Mouse (Mus musculus) liver, embryonic 15.5 days (tissue): Measurements from ENCODE around the gene S100a3. TPM values are rescaled to one million over a fixed set of nuclear protein-coding genes. Genes with fewer than 3 reads are reported as not detected.
A peak's percentile ranks its signal among the peaks of the same experiment; 100 is the strongest.

Experiments used
- ATAC-seq: fragments of 200-750 bp; cut with Nextera tagmentation; 2 replicates; pipeline ENCODE4 v1.8.0; 2017; ENCODE audit warnings: moderate number of reproducible peaks, mild to moderate bottlenecking, moderate library complexity; ENCODE audit not compliant: insufficient read depth
- H3K27ac ChIP-seq: fragments of 300-500 bp; sonication (generic); replicated peaks from 2 replicates; pipeline ENCODE4 v1.5.1; 2015; ENCODE audit warnings: mild to moderate bottlenecking, inconsistent platforms
- H3K27me3 ChIP-seq: fragments of 300-500 bp; sonication (generic); 2 replicates; pipeline ENCODE4 v1.6.1; 2015; ENCODE audit warnings: mild to moderate bottlenecking, inconsistent platforms
- H3K36me3 ChIP-seq: fragments of 300-500 bp; sonication (generic); replicated peaks from 2 replicates; pipeline ENCODE4 v1.6.1; 2015; ENCODE audit warnings: moderate library complexity, mild to moderate bottlenecking, inconsistent platforms
- H3K4me1 ChIP-seq: fragments of 300-500 bp; sonication (generic); replicated peaks from 2 replicates; pipeline ENCODE4 v1.6.1; 2015; ENCODE audit warnings: inconsistent platforms
- H3K4me2 ChIP-seq: fragments of 300-500 bp; sonication (generic); 2 replicates; pipeline ENCODE4 v1.6.1; 2015; ENCODE audit warnings: moderate library complexity, mild to moderate bottlenecking, inconsistent platforms
- H3K4me3 ChIP-seq: fragments of 300-500 bp; sonication (generic); replicated peaks from 2 replicates; pipeline ENCODE4 v1.5.1; 2015; ENCODE audit warnings: mild to moderate bottlenecking, inconsistent platforms
- H3K9ac ChIP-seq: fragments of 300-500 bp; sonication (generic); 2 replicates; pipeline ENCODE4 v1.6.1; 2015; ENCODE audit warnings: moderate library complexity, mild to moderate bottlenecking, inconsistent platforms
- H3K9me3 ChIP-seq: fragments of 300-500 bp; sonication (generic); replicated peaks from 2 replicates; pipeline ENCODE4 v1.6.1; 2016; ENCODE audit warnings: inconsistent platforms
- WGBS: fragments of 180-500 bp; shearing (Covaris S2); methylation state at CpG from one replicate; pipeline ENCODE4 v1.1.7; 2015; ENCODE audit warnings: mixed read lengths; ENCODE audit not compliant: insufficient replicate concordance; 5-methylcytosine and 5-hydroxymethylcytosine counted together
- polyA plus RNA-seq: library from polyadenylated mRNA; unstranded; fragments of >200 nt; fragmentation: Nextera tagmentation; extraction: Ambion mirVana; gene quantifications from 2 replicates; pipeline ENCODE4 v1.2.1, GENCODE M21; 2015

S100a3 gene
- polyA plus RNA-seq, 1 experiment from 2014 or later, result not detected

DNA sequence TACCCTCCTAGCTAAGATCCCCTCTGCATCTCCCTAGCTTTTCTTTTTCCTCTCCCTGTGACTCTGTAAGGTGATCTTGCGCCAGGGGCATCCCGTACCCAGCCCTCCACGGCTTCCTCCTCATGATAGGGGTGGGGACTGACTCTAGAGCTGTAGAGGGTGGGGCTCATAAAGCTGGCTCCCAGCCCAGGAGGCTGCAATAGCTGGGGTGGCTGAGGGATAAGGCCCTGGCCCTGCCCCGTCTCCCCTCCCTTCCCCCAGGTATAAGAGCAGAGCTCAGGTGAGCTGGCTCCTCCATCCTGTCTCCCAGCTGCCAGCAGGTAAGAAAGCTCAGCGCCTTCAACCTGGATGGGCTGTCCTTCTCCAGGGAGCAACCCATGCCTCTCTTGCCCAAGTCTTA lies 33.8 kb upstream of the S100a3 start, which contains the start of gene S100a14:
Gene S100a14 (plus strand): TSS at position 277 of the 400 bp plus-strand sequence.
- 47% methylated on average over 5 of the region's 5 CpGs for WGBS
- no peaks in the 10 kb centered on the region for H3K36me3 ChIP-seq
- 0 out of 2 replicates have a peak, but pooled peaks cover 5% of the 10 kb centered on the region for H3K27me3 ChIP-seq
- no peak within 1 kb of the TSS for H3K9ac ChIP-seq
- peak; percentile 15; the same call in 1 of the 2 replicates for ATAC-seq
- no peak within 1 kb of the TSS for H3K4me2 ChIP-seq
- no peaks in the 10 kb centered on the region for H3K9me3 ChIP-seq
- no peak within 1 kb of the TSS for H3K4me3 ChIP-seq
- H3K4me1 ChIP-seq, result no peaks in the 10 kb centered on the region
- H3K27ac ChIP-seq, result no peak within 1 kb of the TSS

DNA sequence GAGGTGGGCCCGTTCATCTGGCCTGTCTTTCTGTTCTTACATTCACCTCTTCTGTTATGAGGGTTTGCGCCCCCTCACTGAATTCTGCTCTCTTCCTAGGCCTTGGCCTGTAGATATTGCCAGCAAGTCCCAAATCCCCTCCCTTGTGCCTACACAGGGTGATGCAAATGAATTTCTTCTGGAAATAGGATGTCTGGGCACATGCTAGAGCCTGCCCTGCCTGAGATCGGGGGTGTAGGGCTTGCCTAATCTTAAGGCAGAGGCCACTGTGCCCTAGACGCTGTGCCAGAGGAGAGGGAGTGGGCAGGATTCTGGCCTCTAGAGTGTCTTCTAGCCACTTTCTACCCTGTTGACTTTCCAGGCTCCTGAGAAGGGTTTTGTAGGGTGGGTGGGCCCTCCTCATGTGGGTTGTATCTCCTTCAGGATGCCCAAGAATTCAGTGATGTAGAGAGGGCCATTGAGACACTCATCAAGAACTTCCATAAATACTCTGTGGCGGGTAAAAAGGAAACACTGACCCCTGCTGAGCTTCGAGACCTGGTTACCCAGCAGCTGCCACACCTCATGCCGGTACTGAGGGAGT lies 33.0 kb upstream of the S100a3 start:
- WGBS, result 74% methylated on average over 7 of the region's 7 CpGs
- Histone ChIP-seq H3K4me2 (no peak overlapping the region), H3K27ac (no peak overlapping the region), H3K4me1 (no peaks in the 10 kb centered on the region), H3K27me3 (0 out of 2 replicates have a peak, but pooled peaks cover 5% of the 10 kb centered on the region), H3K9me3 (no peaks in the 10 kb centered on the region), H3K4me3 (no peak overlapping the region), H3K9ac (no peak overlapping the region), H3K36me3 (no peaks in the 10 kb centered on the region)
- no peak for ATAC-seq

DNA sequence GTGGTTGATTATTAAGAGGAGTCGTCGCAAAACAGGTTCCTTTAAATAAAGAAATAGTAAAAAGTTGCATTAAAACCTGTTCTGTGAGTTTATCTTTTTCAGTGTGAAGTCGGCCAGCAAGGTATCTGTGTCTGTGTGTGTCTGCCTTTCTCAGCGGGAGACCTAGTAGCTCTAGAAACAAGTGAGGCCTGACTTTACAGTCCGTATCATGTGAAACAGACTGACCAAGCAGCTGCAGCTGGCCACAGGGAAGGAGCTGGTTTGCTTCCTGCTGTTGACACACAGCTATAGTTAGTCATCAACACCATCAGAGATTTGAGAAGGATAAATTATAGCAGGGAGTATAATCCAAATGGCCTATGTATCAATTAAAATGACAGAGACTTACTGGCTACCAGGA lies 28.7 kb upstream of the S100a3 start:
- Histone ChIP-seq H3K27me3 (0 out of 2 replicates have a peak, but pooled peaks cover 5% of the 10 kb centered on the region), H3K9me3 (no peaks in the 10 kb centered on the region), H3K27ac (no peak overlapping the region), H3K9ac (no peak overlapping the region), H3K4me3 (no peak overlapping the region), H3K4me1 (no peaks in the 10 kb centered on the region), H3K4me2 (no peak overlapping the region), H3K36me3 (no peaks in the 10 kb centered on the region)
- 62% methylated on average over 5 of the region's 5 CpGs for WGBS
- no peak for ATAC-seq

DNA sequence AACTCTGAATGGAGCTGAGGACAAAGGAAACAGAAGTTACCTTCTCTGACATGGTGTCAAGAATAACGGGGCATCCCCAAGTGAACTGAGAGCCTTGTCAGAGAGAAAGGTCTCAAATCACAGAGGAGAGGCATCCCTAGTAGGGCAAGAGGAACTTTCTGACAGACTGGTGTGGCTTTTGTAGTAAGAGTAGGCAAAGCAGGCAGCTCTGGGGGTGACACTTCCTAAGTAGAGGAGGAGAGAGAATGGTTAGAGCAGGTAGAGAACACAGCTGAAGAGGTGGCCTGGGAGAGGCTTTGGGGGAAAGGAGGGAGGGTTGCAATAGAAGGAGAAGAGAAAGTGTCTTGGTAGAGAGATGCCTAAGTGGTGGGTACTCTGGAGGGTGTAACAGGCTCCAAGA lies 24.9 kb upstream of the S100a3 start:
- Histone ChIP-seq H3K4me1 (no peaks in the 10 kb centered on the region), H3K27ac (no peak overlapping the region), H3K9ac (no peak overlapping the region), H3K4me2 (no peak overlapping the region), H3K27me3 (no peaks in the 10 kb centered on the region), H3K4me3 (no peak overlapping the region), H3K36me3 (no peaks in the 10 kb centered on the region), H3K9me3 (no peaks in the 10 kb centered on the region)
- no peak for ATAC-seq
- WGBS, result 61% methylated on average over 1 of the region's 1 CpGs

DNA sequence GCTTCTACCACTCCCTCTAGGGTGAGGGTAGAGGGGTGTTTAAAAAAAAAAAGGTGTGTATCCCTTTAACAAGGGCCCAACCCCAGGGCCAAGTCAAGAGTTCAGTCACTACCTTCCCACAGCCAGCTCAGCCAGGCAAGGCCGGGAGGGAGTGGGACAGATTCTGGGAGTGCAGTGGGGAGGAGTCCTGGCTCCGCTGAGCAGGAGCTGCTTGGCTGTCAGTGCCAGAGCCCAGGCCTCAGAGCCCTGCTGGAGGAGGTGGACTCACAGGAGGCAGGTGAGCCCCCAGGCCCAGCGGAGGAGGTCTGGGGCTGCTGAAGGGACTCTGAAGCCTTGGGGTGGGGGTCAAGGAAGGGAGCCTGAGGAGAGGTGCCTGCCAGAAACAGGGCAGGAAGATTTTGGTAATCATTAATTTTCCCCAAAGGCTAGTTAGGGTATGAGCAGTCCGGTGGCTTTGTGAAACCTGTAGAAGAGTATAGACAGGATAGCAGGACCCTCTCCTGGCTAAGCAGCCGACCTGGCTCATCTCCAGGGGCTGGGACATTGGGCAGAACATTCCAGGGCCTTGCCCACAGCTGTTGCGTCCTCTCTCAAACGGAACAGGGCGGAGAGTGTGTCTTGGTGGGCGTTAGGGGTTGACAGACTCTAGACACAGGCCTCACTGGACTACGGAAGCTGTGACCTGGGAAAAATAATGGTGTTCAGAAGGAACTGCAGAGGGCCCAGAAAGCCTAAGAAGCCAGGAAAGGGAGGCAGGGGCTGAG lies 23.1 kb upstream of the S100a3 start, which contains the start of gene S100a16:
Gene S100a16 (plus strand): TSS at position 114 of the 764 bp plus-strand sequence.
- ATAC-seq, result peak; percentile 71
- peak within 1 kb of the TSS; percentile 49; the same call in 1 of the 2 replicates for H3K27ac ChIP-seq
- no peaks in the 10 kb centered on the region for H3K36me3 ChIP-seq
- H3K9ac ChIP-seq, result peak within 1 kb of the TSS; percentile 25; the same call in 1 of the 2 replicates
- H3K4me2 ChIP-seq, result peak within 1 kb of the TSS; percentile 48
- H3K27me3 ChIP-seq, result no peaks in the 10 kb centered on the region
- peak within 1 kb of the TSS; percentile 30 for H3K4me3 ChIP-seq
- 45% methylated on average over 10 of the region's 10 CpGs for WGBS
- H3K4me1 ChIP-seq, result no peaks in the 10 kb centered on the region
- no peaks in the 10 kb centered on the region for H3K9me3 ChIP-seq

DNA sequence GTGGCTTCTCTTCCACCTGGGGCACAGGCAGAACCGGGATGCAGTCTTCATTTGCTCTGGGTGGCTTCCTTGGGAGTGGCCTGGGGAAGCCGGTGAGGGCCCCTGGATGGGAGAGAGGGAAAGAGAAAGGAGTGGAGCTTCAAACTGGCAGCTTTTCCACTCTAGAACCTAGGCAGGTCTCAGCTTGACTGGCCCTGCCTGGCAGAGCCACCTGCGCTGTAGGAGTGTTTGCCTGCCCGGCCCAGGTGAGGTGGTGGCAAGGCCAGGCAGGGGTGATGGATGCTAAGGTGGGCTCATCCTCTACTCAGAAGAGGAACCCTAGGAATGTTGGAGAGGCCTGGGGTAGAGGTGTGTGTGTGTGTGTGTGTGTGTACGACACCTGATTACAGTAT lies 22.5 kb upstream of the S100a3 start:
- no peaks in the 10 kb centered on the region for H3K9me3 ChIP-seq
- H3K27me3 ChIP-seq, result no peaks in the 10 kb centered on the region
- peak overlapping the region; percentile 30 for H3K4me3 ChIP-seq
- peak overlapping the region; percentile 6; the same call in 1 of the 2 replicates for H3K27ac ChIP-seq
- peak overlapping the region; percentile 48 for H3K4me2 ChIP-seq
- WGBS, result 61% methylated on average over 5 of the region's 5 CpGs
- peak overlapping the region; percentile 25; the same call in 1 of the 2 replicates for H3K9ac ChIP-seq
- ATAC-seq, result no peak
- no peaks in the 10 kb centered on the region for H3K4me1 ChIP-seq
- H3K36me3 ChIP-seq, result no peaks in the 10 kb centered on the region

DNA sequence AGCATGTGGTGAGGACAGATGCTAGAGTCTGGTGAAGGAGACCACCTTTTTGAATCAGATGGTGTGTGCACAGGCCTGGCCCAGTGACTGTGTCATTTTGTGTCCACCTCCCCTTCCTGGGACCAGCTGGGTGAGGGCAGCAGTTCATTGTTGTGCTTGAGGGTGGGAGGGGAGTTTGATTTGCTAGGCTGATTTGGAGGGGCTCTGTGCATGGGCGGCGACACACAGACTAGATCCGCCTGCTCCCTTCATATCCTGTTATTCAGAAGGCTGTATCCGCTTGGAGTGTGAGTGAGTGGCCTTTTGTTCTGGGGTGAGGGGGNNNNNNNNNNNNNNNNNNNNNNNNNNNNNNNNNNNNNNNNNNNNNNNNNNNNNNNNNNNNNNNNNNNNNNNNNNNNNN lies 19.5 kb upstream of the S100a3 start:
- Histone ChIP-seq H3K4me2 (no peak overlapping the region), H3K9ac (no peak overlapping the region), H3K4me1 (no peaks in the 10 kb centered on the region), H3K9me3 (no peaks in the 10 kb centered on the region), H3K27me3 (no peaks in the 10 kb centered on the region), H3K27ac (no peak overlapping the region), H3K36me3 (no peaks in the 10 kb centered on the region), H3K4me3 (no peak overlapping the region)
- 60% methylated on average over 4 of the region's 4 CpGs for WGBS
- ATAC-seq, result 0 out of 2 replicates have a peak, but pooled peaks have one; percentile 35

DNA sequence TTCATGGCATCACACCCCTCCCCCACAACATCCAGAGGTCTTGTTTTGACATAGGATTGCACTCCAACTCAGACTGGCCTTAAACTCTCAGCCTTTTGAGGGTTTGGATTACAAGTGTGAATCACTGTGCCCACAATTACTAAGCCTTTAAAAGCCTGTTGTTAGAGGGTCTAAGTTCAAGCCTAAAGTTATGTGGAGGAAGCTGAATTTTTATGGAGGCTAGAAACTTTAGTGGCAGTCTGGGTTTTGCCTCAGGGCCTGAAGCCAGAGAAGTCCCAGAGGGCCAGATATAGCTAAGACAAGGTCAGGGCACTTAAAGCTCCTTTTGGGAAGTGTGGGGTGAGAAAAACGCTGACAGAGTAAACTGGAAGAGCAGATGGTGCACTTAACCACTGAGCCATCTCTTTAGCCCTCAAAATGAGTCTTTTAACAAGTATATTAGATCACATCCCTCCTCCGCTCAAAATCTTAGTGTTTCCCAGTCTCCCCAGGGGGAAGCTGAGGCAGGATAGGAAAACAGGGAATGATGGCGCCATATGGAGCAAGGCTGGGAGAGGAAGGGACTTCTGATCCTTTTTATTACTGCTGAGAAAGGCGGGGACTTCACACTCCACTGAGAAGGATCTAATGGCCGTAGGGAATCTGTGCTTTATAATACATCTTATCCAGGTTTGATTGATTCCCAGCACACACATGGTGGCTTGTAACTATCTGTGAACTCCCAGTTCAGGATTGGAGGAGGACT lies 10.5 kb upstream of the S100a3 start:
- no peak overlapping the region for H3K27ac ChIP-seq
- 54% methylated on average over 5 of the region's 5 CpGs for WGBS
- H3K4me1 ChIP-seq, result no peaks in the 10 kb centered on the region
- no peaks in the 10 kb centered on the region for H3K27me3 ChIP-seq
- no peaks in the 10 kb centered on the region for H3K36me3 ChIP-seq
- no peak for ATAC-seq
- no peak overlapping the region for H3K9ac ChIP-seq
- no peak overlapping the region for H3K4me3 ChIP-seq
- H3K4me2 ChIP-seq, result no peak overlapping the region
- no peaks in the 10 kb centered on the region for H3K9me3 ChIP-seq

DNA sequence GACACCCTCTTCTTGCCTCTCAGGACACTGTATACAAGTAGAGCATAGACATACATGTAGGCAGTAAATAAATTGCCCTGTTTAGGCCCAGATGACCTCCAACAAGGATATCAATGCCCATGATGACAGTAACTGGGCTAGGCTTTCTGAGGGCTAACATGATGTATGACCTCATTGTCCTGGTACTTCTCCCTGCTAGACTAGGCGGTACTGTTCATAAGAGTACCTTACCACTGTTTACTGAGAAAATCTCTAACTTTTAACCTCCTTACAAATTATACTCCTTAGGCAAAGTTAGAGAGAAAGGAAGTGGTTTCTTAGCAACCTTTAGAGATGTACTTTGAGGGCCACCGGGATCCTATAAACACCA lies 10.0 kb upstream of the S100a3 start:
- ATAC-seq, result no peak
- Histone ChIP-seq H3K4me3 (no peak overlapping the region), H3K9me3 (no peaks in the 10 kb centered on the region), H3K27ac (no peak overlapping the region), H3K27me3 (no peaks in the 10 kb centered on the region), H3K36me3 (no peaks in the 10 kb centered on the region), H3K9ac (no peak overlapping the region), H3K4me1 (no peaks in the 10 kb centered on the region), H3K4me2 (no peak overlapping the region)
- 66% methylated on average over 2 of the region's 2 CpGs for WGBS

DNA sequence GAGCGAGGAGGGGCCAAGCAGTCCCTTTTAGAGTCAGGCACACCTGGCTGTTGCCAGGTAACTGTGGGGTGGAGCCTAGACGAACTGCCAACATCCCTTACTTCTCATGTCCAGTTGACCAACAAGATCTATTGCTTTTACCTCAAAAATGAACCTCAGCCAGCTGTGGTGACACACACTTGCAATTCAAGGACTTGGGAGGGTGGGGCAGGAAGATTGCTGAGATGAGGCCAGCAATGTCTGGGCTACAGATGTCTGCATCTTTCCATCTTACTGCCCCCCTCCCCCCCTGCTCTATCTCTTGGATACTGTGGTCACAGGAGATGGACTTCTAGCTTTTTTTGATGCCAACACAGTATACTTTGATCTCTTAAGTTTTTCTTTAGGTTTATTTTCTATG lies 8.1 kb upstream of the S100a3 start:
- Histone ChIP-seq H3K27me3 (peaks cover 4% of the 10 kb centered on the region; the same call in 1 of the 2 replicates), H3K36me3 (no peaks in the 10 kb centered on the region), H3K4me2 (no peak overlapping the region), H3K4me1 (no peaks in the 10 kb centered on the region), H3K9ac (no peak overlapping the region), H3K27ac (no peak overlapping the region), H3K9me3 (no peaks in the 10 kb centered on the region), H3K4me3 (no peak overlapping the region)
- WGBS, result 51% methylated on average over 2 of the region's 2 CpGs
- no peak for ATAC-seq

DNA sequence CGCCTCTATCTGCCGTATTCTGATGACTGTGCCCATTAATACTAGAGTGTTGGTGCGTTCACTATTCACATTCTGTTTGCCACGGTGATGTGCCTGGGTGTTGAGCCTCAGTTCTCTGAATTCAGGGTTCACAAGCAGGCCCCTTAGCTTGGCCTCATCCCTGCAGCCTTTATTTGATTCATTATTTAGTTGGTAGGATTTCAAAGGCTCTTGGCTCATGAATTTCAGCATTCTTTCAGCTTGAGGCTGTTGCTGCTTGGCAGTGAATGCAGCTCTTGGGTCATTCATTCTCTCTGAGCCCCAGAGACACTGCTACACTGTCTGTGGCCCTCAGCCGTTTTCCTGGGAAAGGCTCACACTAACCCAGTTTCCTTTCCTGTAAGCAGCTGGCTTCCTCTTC lies 4.4 kb upstream of the S100a3 start:
- no peak overlapping the region for H3K9ac ChIP-seq
- no peaks in the 10 kb centered on the region for H3K9me3 ChIP-seq
- no peak for ATAC-seq
- 58% methylated on average over 5 of the region's 5 CpGs for WGBS
- H3K27ac ChIP-seq, result no peak overlapping the region
- H3K36me3 ChIP-seq, result no peaks in the 10 kb centered on the region
- H3K4me1 ChIP-seq, result no peaks in the 10 kb centered on the region
- H3K4me3 ChIP-seq, result no peak overlapping the region
- peaks cover 4% of the 10 kb centered on the region; the same call in 1 of the 2 replicates for H3K27me3 ChIP-seq
- no peak overlapping the region for H3K4me2 ChIP-seq
